Mouse (Mus musculus): ENCODE results near the gene Gpr84.

Gpr84 gene

GRCm38 (mm10) chr15:103310365-103310910 lies at the start of gene Gpr84:
Gene Gpr84 (minus strand): TSS chr15:103310612.
- in situ Hi-C loops (cut with MboI; ENCODE audit: low pct_unique_long_range_greater_than_20kb in 1 of 2, low sequenced_read_pairs in 2 of 2, unreplicated experiment in 1 of 2): loop anchor here (5.0 to 25.0 kb wide), 2 partner anchors 298 to 323 kb away; partner anchors contain the start of gene Hoxc4 (in 1 of the 2)

- in situ Hi-C loops (cut with MboI; ENCODE audit: low pct_unique_long_range_greater_than_20kb in 1 of 2, low sequenced_read_pairs in 2 of 2, unreplicated experiment in 1 of 2): no loop called here
Observed at GRCm38 (mm10) chr15:103359869-103360602, 49.6 kb upstream of the Gpr84 start.

- in situ Hi-C loops (cut with MboI; ENCODE audit: low pct_unique_long_range_greater_than_20kb in 1 of 2, low sequenced_read_pairs in 2 of 2, unreplicated experiment in 1 of 2): no loop called here
Observed at GRCm38 (mm10) chr15:103359122-103359510, 48.7 kb upstream of the Gpr84 start.

- in situ Hi-C loops (cut with MboI; ENCODE audit: low pct_unique_long_range_greater_than_20kb in 1 of 2, low sequenced_read_pairs in 2 of 2, unreplicated experiment in 1 of 2): no loop called here
Observed at GRCm38 (mm10) chr15:103358278-103359121, 48.1 kb upstream of the Gpr84 start.

GRCm38 (mm10) chr15:103357817-103358216 lies 47.4 kb upstream of the Gpr84 start:
- in situ Hi-C loops (cut with MboI; ENCODE audit: low pct_unique_long_range_greater_than_20kb in 1 of 2, low sequenced_read_pairs in 2 of 2, unreplicated experiment in 1 of 2): no loop called here

- in situ Hi-C loops (cut with MboI; ENCODE audit: low pct_unique_long_range_greater_than_20kb in 1 of 2, low sequenced_read_pairs in 2 of 2, unreplicated experiment in 1 of 2): no loop called here
Observed at GRCm38 (mm10) chr15:103356130-103356529, 45.7 kb upstream of the Gpr84 start.

GRCm38 (mm10) chr15:103355420-103355819 lies 45.0 kb upstream of the Gpr84 start:
- in situ Hi-C loops (cut with MboI; ENCODE audit: low pct_unique_long_range_greater_than_20kb in 1 of 2, low sequenced_read_pairs in 2 of 2, unreplicated experiment in 1 of 2): no loop called here

- in situ Hi-C loops (cut with MboI; ENCODE audit: low pct_unique_long_range_greater_than_20kb in 1 of 2, low sequenced_read_pairs in 2 of 2, unreplicated experiment in 1 of 2): loop anchor here in 1 of 2 experiments (5.0 kb wide), 1 partner anchor 33 kb away; no protein-coding TSS in a partner anchor
Observed at GRCm38 (mm10) chr15:103354690-103355089, 44.3 kb upstream of the Gpr84 start.

GRCm38 (mm10) chr15:103353511-103354256 lies 43.3 kb upstream of the Gpr84 start:
- in situ Hi-C loops (cut with MboI; ENCODE audit: low pct_unique_long_range_greater_than_20kb in 1 of 2, low sequenced_read_pairs in 2 of 2, unreplicated experiment in 1 of 2): loop anchor here in 1 of 2 experiments (5.0 kb wide), 1 partner anchor 34 kb away; no protein-coding TSS in a partner anchor

- in situ Hi-C loops (cut with MboI; ENCODE audit: low pct_unique_long_range_greater_than_20kb in 1 of 2, low sequenced_read_pairs in 2 of 2, unreplicated experiment in 1 of 2): loop anchor here in 1 of 2 experiments (5.0 kb wide), 1 partner anchor 34 kb away; no protein-coding TSS in a partner anchor
Observed at GRCm38 (mm10) chr15:103352856-103353255, 42.4 kb upstream of the Gpr84 start.

- in situ Hi-C loops (cut with MboI; ENCODE audit: low pct_unique_long_range_greater_than_20kb in 1 of 2, low sequenced_read_pairs in 2 of 2, unreplicated experiment in 1 of 2): no loop called here
Observed at GRCm38 (mm10) chr15:103347275-103347684, 36.9 kb upstream of the Gpr84 start.

- in situ Hi-C loops (cut with MboI; ENCODE audit: low pct_unique_long_range_greater_than_20kb in 1 of 2, low sequenced_read_pairs in 2 of 2, unreplicated experiment in 1 of 2): no loop called here
Observed at GRCm38 (mm10) chr15:103345789-103346188, 35.4 kb upstream of the Gpr84 start.

GRCm38 (mm10) chr15:103343556-103343955 lies 33.1 kb upstream of the Gpr84 start:
- in situ Hi-C loops (cut with MboI; ENCODE audit: low pct_unique_long_range_greater_than_20kb in 1 of 2, low sequenced_read_pairs in 2 of 2, unreplicated experiment in 1 of 2): no loop called here

GRCm38 (mm10) chr15:103343008-103343407 lies 32.6 kb upstream of the Gpr84 start:
- in situ Hi-C loops (cut with MboI; ENCODE audit: low pct_unique_long_range_greater_than_20kb in 1 of 2, low sequenced_read_pairs in 2 of 2, unreplicated experiment in 1 of 2): no loop called here

- in situ Hi-C loops (cut with MboI; ENCODE audit: low pct_unique_long_range_greater_than_20kb in 1 of 2, low sequenced_read_pairs in 2 of 2, unreplicated experiment in 1 of 2): no loop called here
Observed at GRCm38 (mm10) chr15:103342415-103342814, 32.0 kb upstream of the Gpr84 start.

- in situ Hi-C loops (cut with MboI; ENCODE audit: low pct_unique_long_range_greater_than_20kb in 1 of 2, low sequenced_read_pairs in 2 of 2, unreplicated experiment in 1 of 2): no loop called here
Observed at GRCm38 (mm10) chr15:103341547-103341946, 31.1 kb upstream of the Gpr84 start.

- in situ Hi-C loops (cut with MboI; ENCODE audit: low pct_unique_long_range_greater_than_20kb in 1 of 2, low sequenced_read_pairs in 2 of 2, unreplicated experiment in 1 of 2): no loop called here
Observed at GRCm38 (mm10) chr15:103340786-103341185, 30.4 kb upstream of the Gpr84 start.

GRCm38 (mm10) chr15:103339961-103340337 lies 29.5 kb upstream of the Gpr84 start, which contains the start of gene Zfp385a:
Gene Zfp385a (minus strand): TSS chr15:103340093.
- in situ Hi-C loops (cut with MboI; ENCODE audit: low pct_unique_long_range_greater_than_20kb in 1 of 2, low sequenced_read_pairs in 2 of 2, unreplicated experiment in 1 of 2): no loop called here
